Mouse (Mus musculus) regulatory T cell (primary cell): ENCODE data around the gene Zfp472.

Experiments used
- in situ Hi-C: fragments of 300-600 bp; cut with MboI, MseI; formaldehyde crosslinking; loops from one replicate; pipeline ENCODE4 v1.15.1; 2025; ENCODE audit warnings: high pct_unique_total_duplicates

The Zfp472 gene

DNA sequence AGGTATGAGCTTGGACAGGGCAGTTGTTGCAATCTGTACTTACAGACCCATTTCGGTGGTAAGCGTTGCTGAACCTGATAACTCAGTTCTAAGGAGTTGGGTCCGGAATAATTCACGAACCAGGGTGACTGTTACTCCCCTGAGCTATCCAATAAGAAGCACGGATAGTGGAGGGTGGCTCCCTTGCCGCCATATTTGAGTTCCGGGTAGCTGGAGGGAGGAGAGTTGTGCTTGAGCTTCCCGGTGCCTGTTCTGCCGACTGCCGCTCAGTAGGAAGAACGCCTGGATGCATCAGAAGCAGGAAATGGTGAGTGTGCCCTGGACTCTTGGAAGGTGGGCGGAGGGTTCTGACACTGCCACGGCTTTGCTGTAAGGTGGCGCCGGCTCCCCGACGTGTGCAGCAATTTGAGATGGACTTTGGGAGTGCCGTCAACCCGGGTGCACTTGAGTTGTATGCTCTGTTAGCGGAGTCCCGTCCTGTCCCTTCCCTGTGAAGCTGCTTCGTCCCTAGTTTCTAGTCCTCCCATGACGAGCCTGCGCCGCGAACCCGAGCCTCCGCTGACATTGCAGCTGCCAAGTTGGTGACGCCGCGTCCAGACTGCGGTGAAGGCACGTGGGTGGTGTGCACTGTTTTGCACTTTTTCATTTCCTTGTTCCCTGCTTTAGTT, at the start of gene Zfp472:
Gene Zfp472, plus strand, starts transcription at position 192 of the 668 bp plus-strand sequence.
- in situ Hi-C loops: no loop called here

DNA sequence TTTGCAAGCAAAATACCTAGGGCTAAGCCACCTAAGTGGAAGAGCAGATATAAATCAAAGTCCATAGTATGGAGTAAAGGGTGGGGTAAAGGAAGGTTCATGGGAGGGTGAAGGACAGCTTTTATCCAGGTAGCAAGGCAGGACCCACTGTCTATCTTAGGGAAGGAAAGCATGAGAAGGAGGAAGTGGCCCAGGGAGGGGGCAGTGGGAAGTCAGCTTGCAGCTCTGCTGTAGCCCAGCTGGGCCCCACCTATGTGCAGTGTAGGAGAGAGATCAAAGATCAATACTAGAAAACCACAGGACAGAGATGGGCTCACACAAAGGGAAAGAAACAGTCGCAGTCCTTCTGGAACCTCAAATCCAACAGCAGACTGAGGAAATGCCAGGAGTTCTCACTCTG, 49.5 kb upstream of the Zfp472 start:
- in situ Hi-C loops: no loop called here

DNA sequence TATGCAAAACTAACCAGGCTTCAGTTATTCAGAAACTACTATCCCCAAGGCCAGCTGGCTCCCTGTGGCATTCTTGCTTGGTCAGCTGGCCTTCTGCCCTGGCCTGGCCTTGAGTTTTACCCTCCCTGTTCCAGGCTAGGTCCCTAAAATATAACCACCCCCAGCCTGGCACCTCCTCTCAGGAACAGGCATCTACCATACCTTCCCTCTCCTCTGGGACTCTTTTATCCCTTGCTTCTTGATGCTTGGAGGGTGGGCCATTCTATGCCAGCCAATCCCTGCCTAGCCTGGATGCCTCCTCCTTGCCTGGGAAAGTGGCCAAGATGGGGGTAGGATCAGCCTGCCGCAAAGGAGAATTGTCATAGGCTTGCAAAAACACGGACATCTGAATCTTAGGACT, 48.5 kb upstream of the Zfp472 start, which contains the start of gene Cyp4f14:
Gene Cyp4f14, minus strand, starts transcription at position 212 of the 400 bp plus-strand sequence.
- in situ Hi-C loops: no loop called here

DNA sequence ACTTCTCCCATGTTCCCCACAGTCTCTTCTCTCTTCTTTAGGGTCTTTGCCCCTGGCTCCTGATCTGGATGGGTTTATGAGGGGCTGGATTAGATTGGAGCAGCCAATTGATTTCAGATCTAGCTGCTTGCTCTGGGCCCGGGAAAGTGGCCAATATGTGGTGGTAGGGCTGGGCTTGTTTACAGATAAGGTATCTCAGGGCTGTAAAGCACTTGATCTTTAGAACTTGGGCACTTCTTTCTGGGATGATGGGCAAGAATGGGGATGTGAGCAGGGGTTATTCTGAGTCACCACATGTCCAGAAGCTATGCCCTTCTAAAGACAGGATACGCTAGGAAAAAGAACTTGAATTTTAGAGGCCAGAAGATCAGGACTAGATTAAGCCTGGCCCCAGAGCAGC, 46.5 kb upstream of the Zfp472 start:
- in situ Hi-C loops: no loop called here

DNA sequence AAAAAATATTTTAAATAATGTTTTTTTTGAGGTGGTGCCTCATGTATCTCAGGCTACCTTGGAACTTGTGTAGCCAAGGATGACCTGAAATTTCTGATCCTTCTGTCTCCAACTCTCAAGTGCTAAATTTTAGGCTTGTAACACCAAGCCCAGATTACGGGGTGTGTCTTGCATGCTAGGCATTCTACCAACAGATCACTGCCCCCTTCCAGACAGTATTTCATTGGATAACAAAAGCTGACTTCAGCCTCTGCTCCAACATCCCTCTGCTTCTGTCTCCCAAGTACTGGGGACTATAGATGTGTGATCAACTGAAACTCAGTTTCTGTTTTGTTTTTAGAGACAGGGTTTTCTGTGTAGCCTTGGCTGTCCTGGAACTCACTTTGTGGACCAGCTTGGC, 41.9 kb upstream of the Zfp472 start:
- in situ Hi-C loops: no loop called here

DNA sequence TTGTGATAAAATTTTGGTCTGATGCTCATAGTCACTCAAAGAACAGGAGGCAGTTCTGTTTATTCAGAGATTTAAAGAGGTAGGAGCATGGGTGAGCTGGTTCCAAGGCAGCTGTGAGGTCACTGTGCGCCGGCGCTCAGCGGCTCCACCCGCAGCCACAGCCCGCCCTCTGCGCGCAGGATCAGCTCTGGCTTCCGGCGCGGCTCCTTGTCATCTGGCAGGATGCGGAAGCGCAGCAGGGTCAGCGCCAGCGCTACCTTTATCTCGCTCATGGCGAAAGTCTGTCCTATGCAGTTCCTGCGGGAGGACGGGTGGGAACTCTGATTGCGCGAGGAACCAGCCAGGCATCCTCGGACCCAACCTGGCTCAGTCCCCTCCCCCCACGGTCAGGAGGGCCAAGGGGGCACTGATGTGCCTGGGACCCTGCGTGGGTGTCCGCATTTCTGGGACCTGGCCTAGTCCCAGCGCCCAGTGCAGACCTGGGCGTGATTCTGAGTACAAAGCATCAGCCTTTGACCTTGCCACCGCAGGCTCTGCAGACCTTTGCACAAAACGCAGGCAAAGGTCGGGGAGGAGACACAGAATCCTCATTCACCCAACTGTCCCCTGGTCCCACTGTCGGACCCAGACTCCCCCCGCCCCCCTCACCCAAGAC, 40.8 kb upstream of the Zfp472 start:
- in situ Hi-C loops: no loop called here

DNA sequence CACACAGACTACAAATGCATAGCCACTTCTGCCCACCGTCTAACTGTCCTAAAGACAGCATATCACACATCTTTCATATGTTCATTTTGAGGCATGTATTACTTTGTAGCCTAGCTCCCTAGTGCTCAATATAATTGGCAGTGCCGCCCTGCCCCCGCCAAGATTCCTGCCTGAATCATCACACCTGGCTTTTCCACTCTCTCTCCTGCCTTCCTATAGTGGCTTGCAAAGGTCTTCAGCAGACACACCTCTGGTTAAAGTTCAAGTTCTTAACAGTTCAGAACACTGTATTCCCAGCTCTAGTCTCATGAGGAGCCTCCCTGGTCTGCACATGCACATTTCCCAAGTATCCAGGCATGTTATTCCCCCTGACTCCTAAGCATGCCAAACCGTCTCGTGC, 37.8 kb upstream of the Zfp472 start:
- in situ Hi-C loops: no loop called here

DNA sequence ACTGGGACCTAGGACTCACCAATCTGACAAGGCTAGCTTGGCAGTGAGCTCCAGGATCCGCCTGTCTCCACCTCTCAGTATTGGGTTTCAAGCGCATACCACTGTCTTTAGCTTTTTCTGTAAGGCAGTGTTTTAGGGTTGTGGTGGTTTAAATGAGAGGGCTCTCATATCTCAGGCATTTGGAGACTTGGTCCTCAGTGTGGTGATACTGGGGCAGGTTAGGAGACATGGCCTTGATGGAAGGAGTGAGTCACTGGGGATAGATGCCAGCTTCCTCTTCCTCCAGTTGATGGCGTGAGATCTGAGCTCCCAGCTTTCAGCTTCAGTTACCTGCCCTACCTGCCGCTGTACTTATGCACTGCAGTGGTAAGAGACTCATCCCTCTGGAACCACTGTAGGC, 25.8 kb upstream of the Zfp472 start:
- in situ Hi-C loops: no loop called here

DNA sequence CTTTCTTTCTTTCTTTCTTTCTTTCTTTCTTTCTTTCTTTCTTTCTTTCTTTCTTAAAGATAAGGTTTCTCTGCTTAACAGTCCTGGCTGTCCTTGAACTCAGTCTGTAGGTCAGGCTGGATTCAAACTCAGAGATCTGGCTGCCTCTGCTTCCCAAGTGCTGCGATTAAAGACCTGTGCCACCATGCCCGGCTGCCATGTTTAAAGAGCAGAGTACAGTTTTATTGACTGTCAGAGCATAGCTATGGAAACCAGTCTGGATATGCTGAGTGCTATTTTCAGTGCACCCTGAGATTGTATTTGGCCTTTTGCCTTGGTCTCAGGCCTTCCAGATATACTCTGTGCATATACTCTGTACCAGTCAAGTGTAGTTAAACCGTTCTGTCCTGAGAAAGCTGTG, 22.0 kb upstream of the Zfp472 start:
- in situ Hi-C loops: no loop called here

DNA sequence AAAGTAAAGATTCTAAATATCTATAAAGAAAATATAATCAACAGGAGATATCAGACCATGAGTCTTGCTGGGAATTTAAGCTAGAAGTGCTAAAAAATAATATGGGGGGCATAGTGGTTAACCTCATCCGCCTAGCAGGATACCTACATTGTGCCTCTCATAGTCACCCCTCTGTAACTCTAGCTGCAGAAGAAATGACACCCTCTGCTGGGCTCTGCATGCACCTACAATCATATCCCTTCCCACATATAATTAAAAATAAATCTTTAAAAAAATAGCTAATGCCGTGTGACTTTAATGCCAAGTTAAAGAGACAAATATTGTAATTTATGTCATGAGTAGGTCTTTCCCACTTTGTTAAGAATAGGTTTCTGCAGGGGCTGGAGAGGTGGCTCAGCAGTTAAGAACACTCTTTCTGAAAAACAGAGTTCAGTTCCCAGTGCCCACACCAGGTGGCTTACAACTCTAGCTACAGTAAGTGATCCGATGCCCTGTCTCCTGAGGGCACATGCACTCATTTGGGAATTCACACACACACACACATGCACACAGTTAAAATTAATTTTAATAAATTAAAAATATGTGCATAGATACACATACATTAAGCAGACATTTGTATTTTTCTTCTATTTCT, 21.1 kb upstream of the Zfp472 start:
- in situ Hi-C loops: no loop called here

DNA sequence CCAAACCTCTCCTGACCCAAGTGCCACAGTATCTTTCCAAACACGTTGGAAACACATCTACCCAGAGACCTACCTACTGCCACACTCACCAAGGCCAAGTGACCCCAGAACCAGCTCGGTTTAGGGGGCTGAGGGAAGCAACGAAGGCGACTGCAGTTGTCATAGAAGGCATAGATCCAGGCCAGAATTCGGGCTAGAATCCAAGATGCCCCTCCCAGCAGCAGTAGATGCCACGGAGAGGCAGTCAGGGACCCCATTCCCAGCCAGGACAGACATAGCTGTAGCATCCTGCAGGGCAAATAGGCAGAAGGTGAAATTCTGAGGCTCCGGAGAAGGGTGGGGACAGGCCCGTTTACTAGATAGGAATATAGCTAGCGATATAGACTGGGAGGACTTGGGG, 18.9 kb upstream of the Zfp472 start:
- in situ Hi-C loops: no loop called here

DNA sequence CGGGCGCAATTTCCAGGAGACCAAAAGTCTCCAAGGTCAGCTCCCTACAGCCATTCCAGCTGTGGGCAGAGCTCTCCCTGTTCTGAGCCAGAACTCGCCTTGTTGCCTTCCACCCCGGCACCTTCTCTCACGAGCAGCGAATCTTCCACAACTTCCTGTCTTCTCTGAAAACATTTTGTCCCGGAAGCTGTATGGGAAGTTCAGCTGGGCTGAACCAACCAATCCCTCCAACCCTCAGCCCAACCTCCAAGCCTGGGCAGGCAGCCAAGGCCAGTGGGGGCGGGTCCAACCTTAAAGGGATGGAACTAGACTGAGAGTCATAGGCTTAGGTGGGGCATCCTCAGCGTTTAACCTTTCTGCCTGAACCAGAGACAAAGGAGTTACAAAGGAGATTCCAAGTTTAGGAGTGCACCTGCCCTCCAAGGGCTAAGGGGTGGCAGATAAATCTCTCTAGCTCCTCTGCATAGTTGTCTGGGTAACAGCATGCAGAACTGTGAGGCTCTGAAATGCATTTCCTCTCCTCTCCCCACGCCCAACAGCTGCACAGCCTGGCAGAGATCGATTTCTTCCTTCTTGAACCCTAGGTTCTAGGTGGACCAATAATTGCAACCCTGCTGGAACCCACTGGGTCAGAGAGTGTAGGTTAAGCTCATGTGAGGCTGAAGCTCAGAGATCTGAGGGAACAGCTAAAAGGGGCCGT, 18.2 kb upstream of the Zfp472 start, which contains the start of gene Cyp4f13:
Gene Cyp4f13, minus strand, starts transcription at position 188 of the 700 bp plus-strand sequence.
- in situ Hi-C loops: no loop called here

DNA sequence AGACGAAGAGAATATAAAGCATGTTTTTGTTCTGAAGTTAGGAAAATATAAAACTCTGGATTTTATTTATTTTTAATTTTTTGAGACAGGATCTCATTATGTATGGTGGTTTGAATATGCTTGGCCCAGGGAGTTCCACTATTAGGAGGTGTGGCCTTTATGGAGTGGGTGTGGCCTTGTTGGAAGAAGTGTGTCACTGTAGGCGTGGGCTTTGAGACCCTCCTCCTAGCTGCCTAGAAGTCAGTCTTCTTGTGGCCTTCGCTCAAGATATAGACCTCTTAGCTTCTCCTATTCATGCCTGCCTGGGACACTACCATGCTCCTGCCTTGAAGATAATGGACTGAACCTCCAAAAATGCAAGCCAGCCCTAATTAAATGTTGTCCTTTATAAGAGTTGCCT, 15.5 kb upstream of the Zfp472 start:
- in situ Hi-C loops: loop anchor here (10.0 kb wide), 1 partner anchor 855 kb away; no protein-coding TSS in a partner anchor

DNA sequence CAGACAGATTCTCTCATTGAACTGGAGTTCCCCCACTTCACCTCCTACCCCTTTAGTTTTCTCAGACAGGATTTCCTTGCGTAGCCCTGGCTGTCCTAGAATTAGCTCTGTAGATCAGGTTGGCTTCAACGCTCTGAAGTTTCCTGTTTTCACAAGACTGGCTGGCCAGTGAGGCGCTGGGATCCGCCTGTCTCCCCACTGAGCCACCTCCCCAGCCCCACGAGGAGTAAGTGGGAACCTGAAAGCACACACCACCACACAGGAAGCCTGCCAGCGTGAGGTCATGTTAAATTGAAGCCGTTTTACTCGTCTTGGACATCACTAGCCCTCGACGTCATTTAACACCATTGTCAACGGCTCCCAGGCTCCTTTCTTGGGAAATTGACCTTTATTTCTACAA, 14.6 kb upstream of the Zfp472 start:
- in situ Hi-C loops: loop anchor here (10.0 kb wide), 1 partner anchor 856 kb away; no protein-coding TSS in a partner anchor

DNA sequence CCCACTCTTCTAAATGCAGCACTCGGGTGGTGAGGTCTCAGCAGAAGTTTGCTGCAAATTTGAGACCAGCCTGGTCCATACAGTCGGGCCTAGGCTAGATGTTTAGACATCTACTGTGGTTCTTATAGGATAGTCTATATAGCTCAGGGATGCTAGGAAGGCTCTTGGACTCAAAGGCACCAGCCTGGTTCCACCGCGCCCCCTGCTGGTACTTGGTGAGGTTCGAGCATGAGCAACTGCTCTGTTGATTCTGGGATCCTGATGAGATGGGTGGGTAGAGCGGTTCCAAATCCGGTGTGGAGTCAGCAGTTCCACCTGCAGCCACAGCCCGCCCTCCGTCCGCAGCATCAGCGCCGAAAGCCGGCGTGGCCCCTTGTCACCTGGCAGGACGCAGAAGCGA, 14.2 kb upstream of the Zfp472 start:
- in situ Hi-C loops: loop anchor here (10.0 kb wide), 1 partner anchor 857 kb away; no protein-coding TSS in a partner anchor

DNA sequence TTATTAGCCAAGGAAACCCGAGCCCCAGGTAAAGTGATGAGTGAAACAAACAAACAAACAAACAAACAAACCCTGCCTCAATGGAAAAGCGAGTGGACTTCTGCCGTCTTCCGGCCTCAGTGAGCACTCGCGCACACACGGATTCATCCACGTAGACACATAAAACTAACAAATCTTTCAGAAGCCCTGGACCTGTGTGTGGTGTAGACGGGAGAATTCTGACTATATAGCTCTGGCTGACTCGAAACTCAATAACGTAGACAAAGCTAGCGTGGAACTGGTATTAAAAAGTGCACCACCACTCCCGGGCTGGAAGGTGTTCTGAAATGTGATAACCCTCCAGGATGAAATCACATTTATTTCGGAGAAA, 376 bp upstream of the Zfp472 start:
- in situ Hi-C loops: no loop called here

DNA sequence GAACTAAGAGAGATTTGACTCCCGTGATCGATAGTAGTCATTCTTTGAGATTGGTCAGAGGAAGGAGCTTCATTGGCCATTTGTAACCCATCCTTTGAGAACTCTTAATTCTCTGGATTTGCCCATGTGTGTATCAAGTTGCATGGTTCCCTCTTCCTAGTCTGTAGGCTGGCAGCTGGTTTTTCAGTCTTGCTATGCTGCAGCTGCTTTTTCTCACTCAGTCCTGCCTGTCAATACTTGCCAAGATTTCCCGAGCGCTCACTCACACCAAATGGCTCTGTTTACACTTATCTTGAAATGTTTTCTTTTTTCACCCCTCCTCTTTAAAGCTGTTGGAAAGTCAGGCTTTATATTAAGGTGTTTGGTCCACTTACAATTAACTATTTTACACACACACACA, 15.7 kb downstream of the Zfp472 start:
- in situ Hi-C loops: no loop called here

DNA sequence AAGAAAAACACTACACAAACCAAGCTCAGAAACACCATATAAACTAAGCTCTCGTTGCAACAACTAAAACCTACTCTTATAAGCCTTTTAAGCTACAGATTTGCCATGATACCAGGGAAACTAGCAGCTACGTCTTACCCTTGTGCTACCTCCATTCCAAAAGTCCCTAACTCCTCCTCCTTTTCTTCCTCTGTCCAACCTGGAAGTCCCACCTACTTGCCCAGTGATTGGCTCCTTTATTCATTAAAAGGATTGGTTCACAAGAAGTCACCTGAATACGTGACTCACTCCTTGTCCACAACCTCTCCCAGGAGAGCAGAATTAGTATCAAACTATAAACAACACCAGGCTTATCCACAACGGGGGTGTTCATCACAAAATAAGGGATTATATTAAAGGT, 20.7 kb downstream of the Zfp472 start:
- in situ Hi-C loops: no loop called here

DNA sequence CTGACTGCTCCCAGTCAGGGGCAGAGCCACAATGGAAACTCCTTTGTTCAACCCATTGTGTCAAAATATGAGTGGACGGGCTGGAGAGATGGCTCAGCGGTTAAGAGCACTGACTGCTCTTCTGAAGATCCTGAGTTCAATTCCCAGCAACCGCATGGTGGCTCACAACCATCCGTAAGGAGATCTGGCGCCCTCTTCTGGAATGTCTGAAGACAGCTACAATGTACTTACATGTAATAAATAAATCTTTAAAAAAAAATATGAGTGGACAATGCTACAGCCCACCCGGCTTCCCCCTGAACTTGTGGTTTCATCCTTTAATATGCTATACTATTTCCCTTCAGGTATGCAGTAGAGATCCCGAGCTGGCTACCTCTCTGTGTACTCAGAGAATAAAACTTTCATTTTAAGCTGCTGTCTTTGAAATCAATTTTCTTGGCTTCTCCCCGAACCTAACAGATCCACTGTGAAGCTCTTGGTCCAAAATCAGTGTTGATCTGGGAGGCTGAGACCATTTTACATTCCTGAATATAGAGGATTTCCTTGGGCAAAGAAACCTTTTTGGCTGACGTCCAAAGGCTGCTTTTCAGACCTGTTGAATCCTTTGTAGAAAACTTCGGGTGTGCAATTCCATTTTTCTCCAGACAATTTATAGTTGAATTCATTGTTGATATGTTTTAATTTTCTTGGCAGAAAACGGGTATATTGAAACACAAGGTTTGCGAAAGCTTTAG, 26.5 kb downstream of the Zfp472 start:
- in situ Hi-C loops: no loop called here

DNA sequence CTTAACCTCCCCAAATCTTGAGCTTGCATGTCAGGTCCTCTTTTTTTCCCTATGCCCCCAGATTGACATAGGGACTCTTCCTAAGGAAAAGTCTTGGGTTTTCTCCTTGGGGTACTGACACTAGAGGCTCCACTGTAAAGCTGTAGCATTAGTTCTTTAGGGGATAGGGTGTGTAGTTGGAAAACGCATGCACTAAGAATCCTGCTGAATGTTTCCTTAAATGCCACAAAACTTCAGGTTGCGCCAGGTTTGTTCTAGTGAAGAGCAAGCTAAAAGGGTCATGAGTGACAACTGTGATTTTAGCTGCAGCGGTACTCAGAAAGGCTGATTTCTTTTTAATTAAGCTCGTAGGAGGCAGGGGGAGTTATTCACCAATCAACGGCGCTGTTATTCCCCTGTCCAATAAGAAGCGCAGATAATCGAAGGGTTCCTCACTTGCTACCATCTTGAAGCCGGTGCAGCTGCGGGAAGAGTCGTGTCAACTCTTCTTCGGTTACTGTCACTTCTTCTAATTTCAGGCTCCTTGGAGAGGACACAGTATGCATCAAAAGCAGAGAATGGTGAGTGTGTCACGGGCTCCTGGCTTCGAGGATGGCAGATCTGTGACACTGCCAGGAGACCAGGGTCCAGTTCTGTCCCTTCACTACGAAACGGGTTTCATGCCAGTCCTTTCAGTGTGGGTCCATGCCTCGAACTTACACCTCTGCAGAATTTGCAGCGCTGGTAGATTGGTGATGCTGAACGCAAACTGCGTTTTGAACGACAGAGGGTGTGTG, 27.3 kb downstream of the Zfp472 start, which contains the start of gene Zfp952:
Gene Zfp952, plus strand, starts transcription at position 431 of the 776 bp plus-strand sequence.
- in situ Hi-C loops: no loop called here

DNA sequence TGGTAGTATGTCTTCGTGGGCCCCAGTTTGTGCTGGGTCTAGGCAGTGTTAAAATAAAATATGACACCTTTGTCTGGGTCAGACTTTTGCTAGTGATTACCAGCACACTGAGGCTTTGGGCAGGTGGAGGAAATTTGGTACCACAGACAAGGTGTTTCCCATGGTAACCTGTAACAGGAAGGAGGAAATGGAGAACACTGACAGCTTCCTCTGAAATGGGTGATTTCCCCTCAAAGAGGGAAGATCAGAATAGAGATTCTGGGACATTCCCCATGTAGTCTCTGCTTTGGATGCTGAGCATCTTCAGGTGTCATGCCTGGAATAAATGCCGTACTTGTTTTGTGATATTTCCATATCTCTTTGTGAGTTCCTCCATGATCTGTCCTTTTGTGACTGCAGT, 32.9 kb downstream of the Zfp472 start:
- in situ Hi-C loops: no loop called here
